Mouse (Mus musculus): ENCODE measurements around the gene Gmip. TPM values are rescaled to one million over a fixed set of nuclear protein-coding genes. Genes with fewer than 3 reads are reported as not detected.

Gmip gene
- polyA plus RNA-seq, 1 experiment from 2014 or later: 10.4 TPM

DNA sequence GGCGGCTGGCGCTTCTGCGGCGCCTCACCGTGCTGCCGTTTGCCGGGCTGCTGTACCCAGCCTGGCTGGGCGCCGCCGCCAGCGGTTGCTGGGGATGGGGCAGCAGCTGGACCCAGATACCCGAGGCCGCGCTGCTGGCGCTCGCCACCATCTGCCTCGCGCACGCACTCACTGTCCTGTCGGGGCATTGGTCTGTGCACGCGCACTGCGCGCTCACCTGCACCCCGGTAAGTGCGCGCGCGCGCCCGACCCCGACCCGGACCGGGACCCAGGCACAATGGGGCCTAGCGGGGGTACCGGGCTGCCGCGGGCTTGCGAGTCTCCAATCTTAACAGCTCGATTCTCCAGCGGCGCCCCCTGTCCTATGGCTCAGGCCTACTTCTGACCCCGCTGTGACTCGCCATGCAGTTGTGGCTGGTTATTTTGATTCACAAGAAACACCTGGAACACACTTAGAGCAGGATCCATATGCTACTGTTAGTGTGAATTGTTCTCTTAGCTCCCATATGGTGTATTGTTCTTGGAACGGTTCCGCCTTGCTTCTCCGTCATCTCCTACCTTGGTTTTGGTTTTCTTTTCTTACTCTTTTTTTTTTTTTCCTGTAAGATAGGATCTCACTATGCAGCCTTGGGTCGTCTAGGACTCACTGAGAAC lies 16.9 kb upstream of the Gmip start:
- Histone ChIP-seq H3K36me3 (peaks cover 25% of the 10 kb centered on the region), H3K4me3 (replicated peaks) (peak overlapping the region; percentile 86), H3K9me3 (no peaks in the 10 kb centered on the region), H3K27ac (peak overlapping the region; percentile 91), H3K4me2 (replicated peaks) (peak overlapping the region; percentile 61), H3K27me3 (replicated peaks) (no peaks in the 10 kb centered on the region), H3K4me1 (replicated peaks) (peaks cover 22% of the 10 kb centered on the region), H3K9ac (peak overlapping the region; percentile 94)
- WGBS: 0% methylated on average over 48 of the region's 48 CpGs
- ATAC-seq: peak; percentile 82

DNA sequence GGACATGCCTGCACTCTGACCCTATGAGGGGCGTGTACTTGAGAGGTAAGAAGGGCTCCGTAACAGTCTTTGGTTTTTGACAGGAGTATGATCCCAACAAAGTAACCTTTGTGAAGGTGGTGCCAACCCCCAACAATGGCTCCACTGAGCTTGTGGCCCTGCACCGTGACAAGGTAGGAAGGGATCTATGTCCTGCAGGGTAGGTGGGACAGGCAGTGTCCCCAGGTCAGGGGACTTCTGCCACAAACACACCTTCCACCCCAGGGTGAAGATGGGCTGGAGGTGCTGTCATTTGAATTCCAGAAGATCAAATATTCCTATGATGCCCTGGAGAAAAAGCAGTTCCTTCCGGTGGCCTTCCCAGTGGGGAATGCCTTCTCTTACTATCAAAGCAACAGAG lies 14.8 kb upstream of the Gmip start:
- no peaks in the 10 kb centered on the region for H3K27me3 ChIP-seq (replicated peaks)
- ATAC-seq: no peak

DNA sequence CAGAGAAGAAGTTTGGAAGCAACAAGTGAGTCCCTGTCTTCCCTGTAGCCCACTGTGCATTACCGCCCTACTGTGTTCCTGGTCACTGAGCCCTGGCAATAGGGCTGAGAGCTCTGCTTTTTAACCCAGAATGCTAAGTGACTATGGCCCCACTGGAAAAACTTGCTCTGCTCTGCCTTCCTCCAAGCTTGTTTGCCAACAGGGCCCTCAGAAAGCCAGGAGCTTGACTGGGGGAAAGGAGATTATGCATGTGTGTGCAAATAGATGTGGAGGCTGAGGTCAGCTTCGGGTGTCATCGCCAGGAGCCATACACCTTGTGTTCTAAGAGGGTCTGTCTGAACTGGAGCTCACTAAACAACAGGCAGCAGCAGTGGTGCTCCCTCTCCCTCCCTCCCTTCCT lies 14.4 kb upstream of the Gmip start:
- Histone ChIP-seq H3K36me3 (peaks cover 48% of the 10 kb centered on the region), H3K27ac (no peak overlapping the region), H3K4me2 (replicated peaks) (no peak overlapping the region), H3K27me3 (replicated peaks) (no peaks in the 10 kb centered on the region), H3K9ac (no peak overlapping the region), H3K9me3 (no peaks in the 10 kb centered on the region), H3K4me1 (replicated peaks) (peaks cover 22% of the 10 kb centered on the region), H3K4me3 (replicated peaks) (no peak overlapping the region)
- ATAC-seq: no peak
- 88% methylated on average over 3 of the region's 3 CpGs for WGBS

More for the DNA sequence above, 14.8 kb upstream of the Gmip start:
- no peak overlapping the region for H3K4me3 ChIP-seq (replicated peaks)
- H3K9me3 ChIP-seq: no peaks in the 10 kb centered on the region
- no peak overlapping the region for H3K4me2 ChIP-seq (replicated peaks)
- H3K36me3 ChIP-seq: peaks cover 46% of the 10 kb centered on the region
- H3K27ac ChIP-seq: no peak overlapping the region
- no peak overlapping the region for H3K9ac ChIP-seq
- WGBS: 85% methylated on average over 4 of the region's 4 CpGs
- H3K4me1 ChIP-seq (replicated peaks): peaks cover 22% of the 10 kb centered on the region

DNA sequence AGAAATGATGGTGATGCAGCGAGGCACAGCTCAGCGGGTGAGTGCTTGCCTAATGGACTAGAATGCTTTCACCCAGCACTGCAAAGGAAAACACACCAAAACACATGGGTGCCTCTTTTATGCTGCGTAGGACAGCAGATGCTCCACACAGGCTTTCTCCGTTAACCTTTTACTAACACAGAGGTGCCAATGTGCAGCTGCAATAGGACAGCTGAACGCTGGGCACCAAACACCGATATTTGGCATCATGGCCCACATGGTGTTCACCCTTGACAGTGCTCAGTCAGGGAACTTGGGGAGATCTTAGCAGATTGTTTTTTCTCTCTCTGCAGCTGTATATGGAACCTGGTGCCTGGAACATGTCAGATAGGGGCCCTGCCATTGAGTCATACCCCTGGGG lies 13.6 kb upstream of the Gmip start:
- H3K9ac ChIP-seq: no peak overlapping the region
- H3K27ac ChIP-seq: no peak overlapping the region
- H3K36me3 ChIP-seq: peaks cover 57% of the 10 kb centered on the region
- H3K4me3 ChIP-seq (replicated peaks): no peak overlapping the region
- 96% methylated on average over 6 of the region's 6 CpGs for WGBS
- no peak overlapping the region for H3K4me2 ChIP-seq (replicated peaks)
- H3K4me1 ChIP-seq (replicated peaks): peaks cover 22% of the 10 kb centered on the region
- no peaks in the 10 kb centered on the region for H3K9me3 ChIP-seq
- no peaks in the 10 kb centered on the region for H3K27me3 ChIP-seq (replicated peaks)
- ATAC-seq: no peak

DNA sequence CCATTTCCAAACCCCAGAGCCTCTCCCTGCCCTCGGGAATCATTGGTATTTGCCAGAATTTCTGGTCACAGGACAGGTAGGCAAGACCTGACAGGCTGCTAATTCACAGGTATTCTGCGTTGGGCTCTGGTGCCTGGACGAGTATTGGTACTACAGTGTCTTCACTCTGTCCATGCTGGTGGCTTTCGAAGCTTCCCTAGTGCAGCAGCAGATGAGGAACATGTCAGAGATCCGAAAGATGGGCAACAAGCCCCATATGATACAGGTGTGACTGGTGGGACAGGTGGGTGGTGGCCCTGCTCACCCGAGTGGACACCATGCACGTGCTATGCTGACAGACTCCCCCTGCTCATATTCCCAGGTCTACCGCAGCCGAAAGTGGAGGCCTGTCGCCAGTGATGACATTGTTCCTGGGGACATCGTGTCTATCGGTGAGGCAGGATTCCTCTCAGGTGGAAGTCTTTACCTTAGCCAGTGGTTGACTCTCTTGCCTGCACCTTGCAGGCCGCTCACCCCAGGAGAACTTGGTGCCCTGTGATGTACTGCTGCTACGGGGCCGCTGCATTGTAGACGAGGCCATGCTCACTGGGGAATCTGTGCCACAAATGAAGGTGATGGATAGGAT lies 11.6 kb upstream of the Gmip start:
- no peak overlapping the region for H3K27ac ChIP-seq
- no peak for ATAC-seq
- H3K4me3 ChIP-seq (replicated peaks): no peak overlapping the region
- H3K36me3 ChIP-seq: peaks cover 73% of the 10 kb centered on the region
- H3K4me1 ChIP-seq (replicated peaks): peaks cover 19% of the 10 kb centered on the region
- H3K9me3 ChIP-seq: no peaks in the 10 kb centered on the region
- no peaks in the 10 kb centered on the region for H3K27me3 ChIP-seq (replicated peaks)
- 93% methylated on average over 16 of the region's 16 CpGs for WGBS
- no peak overlapping the region for H3K9ac ChIP-seq
- no peak overlapping the region for H3K4me2 ChIP-seq (replicated peaks)

DNA sequence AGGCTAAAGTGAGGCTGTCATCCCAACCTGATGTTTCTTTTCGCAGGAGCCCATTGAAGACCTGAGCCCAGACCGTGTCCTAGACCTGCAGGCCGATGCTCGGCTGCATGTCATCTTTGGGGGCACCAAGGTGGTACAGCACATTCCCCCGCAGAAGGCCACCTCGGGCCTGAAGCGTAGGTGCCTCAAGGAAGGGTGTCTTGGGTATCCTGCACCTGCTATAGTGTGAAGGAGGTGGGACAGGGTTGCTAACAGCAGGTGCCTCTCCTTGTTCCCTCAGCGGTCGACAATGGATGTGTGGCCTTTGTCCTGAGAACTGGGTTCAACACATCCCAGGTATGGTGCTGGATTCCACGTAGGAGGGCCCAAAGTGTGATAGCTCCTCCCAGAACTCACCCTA lies 10.8 kb upstream of the Gmip start:
- H3K9me3 ChIP-seq: no peaks in the 10 kb centered on the region
- H3K4me2 ChIP-seq (replicated peaks): no peak overlapping the region
- H3K4me3 ChIP-seq (replicated peaks): no peak overlapping the region
- H3K27me3 ChIP-seq (replicated peaks): no peaks in the 10 kb centered on the region
- no peak overlapping the region for H3K9ac ChIP-seq
- WGBS: 92% methylated on average over 10 of the region's 10 CpGs
- H3K36me3 ChIP-seq: peaks cover 81% of the 10 kb centered on the region
- H3K27ac ChIP-seq: no peak overlapping the region
- peaks cover 10% of the 10 kb centered on the region for H3K4me1 ChIP-seq (replicated peaks)
- ATAC-seq: no peak

DNA sequence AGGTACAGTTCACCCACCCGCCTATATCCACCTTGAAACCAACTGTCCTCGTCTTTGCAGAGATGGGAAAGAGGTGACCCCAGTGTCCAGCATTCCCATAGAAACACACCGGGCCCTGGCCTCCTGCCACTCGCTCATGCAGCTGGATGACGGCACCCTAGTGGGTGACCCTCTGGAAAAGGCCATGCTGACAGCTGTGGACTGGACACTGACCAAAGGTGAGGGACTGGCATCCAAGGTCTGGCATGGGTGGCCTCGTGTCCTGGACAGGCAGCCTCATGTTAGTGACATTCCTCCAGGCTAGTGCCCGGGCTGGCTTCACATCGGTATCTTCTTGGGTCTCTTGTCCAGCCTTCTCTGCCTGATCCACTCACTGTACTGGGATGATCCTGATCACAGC lies 9.2 kb upstream of the Gmip start:
- Histone ChIP-seq H3K27ac (no peak overlapping the region), H3K9ac (no peak overlapping the region), H3K4me1 (replicated peaks) (no peaks in the 10 kb centered on the region), H3K4me3 (replicated peaks) (no peak overlapping the region), H3K27me3 (replicated peaks) (no peaks in the 10 kb centered on the region), H3K36me3 (peaks cover 82% of the 10 kb centered on the region), H3K4me2 (replicated peaks) (no peak overlapping the region), H3K9me3 (no peaks in the 10 kb centered on the region)
- WGBS: 91% methylated on average over 8 of the region's 8 CpGs
- ATAC-seq: no peak

DNA sequence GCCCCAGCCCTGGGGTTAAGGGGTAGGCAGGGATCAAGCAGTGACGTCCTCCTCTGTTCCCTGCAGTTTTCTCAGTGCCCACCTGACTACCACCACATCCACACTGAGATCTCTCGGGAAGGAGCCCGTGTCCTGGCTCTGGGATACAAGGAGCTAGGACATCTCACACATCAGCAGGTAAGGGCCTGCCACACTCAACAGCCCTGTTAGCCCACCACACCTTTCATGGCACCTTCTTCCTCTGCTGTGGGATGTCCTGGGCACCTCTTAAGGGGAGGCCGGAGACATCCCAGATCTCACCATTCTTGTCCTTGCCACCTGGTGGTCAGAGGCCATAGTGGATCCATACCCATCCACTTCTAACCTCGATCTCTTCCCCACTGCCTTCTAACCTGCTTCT lies 8.5 kb upstream of the Gmip start:
- Histone ChIP-seq H3K9ac (no peak overlapping the region), H3K27me3 (replicated peaks) (no peaks in the 10 kb centered on the region), H3K9me3 (no peaks in the 10 kb centered on the region), H3K27ac (no peak overlapping the region), H3K4me1 (replicated peaks) (no peaks in the 10 kb centered on the region), H3K4me2 (replicated peaks) (no peak overlapping the region), H3K4me3 (replicated peaks) (no peak overlapping the region), H3K36me3 (peaks cover 76% of the 10 kb centered on the region)
- no peak for ATAC-seq
- 91% methylated on average over 5 of the region's 5 CpGs for WGBS

DNA sequence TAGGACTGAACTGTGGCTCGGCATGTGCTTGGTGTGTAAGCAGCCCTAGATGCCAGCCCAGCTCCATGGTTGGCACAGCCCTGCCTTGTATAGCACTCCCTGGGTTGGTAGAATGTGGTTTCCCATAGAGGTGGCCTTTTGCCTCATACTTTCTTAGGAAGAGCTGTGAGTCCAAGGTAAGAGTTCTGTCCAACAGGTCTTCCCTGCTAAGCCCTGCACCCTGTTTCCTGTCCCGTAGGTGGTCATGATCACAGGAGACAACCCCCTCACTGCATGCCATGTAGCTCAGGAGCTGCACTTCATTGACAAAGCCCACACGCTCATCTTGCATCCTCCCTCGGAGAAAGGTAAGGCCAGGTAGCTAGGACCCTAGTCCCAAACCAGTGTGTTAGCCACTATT lies 6.7 kb upstream of the Gmip start:
- 95% methylated on average over 4 of the region's 4 CpGs for WGBS
- ATAC-seq: no peak

DNA sequence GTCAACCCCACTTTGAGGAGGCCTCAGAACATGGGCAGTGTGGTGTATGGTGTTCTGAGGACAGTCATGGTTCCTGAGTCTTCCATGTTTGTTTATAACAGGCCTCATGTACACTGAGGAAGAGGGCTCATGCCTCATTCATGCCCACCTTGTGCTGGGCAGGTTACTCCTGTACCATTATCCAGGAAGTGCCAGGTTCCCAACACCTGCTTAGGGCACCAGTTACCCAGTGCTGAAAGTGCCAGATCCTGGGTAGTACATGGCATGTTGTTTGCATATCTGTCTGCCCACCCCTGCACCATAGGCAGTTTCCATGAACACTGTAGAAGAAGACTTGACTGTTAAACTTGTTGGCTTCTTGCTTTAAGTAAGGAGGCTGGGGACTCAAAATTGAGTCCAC lies 6.3 kb upstream of the Gmip start:
- Histone ChIP-seq H3K36me3 (peaks cover 77% of the 10 kb centered on the region), H3K4me1 (replicated peaks) (no peaks in the 10 kb centered on the region), H3K4me3 (replicated peaks) (no peak overlapping the region), H3K9me3 (no peaks in the 10 kb centered on the region), H3K27me3 (replicated peaks) (no peaks in the 10 kb centered on the region), H3K27ac (no peak overlapping the region), H3K4me2 (replicated peaks) (no peak overlapping the region), H3K9ac (no peak overlapping the region)
- ATAC-seq: no peak

More for the DNA sequence above, 6.7 kb upstream of the Gmip start:
- Histone ChIP-seq H3K9me3 (no peaks in the 10 kb centered on the region), H3K4me3 (replicated peaks) (no peak overlapping the region), H3K36me3 (peaks cover 78% of the 10 kb centered on the region), H3K27ac (no peak overlapping the region), H3K4me2 (replicated peaks) (no peak overlapping the region), H3K9ac (no peak overlapping the region), H3K4me1 (replicated peaks) (no peaks in the 10 kb centered on the region), H3K27me3 (replicated peaks) (no peaks in the 10 kb centered on the region)

DNA sequence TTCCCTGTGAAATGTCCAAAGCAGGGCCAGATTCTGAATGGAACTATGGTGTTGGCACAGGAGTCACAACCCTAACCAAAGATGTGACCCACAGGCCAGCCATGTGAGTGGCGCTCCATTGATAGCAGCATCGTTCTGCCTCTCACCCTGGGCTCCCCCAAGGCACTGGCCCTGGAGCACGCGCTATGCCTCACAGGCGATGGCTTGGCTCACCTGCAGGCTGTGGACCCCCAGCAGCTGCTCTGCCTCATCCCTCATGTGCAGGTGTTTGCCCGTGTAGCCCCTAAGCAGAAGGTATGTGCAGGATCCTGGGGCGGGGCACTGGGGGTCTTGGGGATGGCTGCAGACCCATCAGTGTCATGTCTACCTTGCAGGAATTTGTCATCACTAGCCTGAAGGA lies 5.1 kb upstream of the Gmip start:
- H3K36me3 ChIP-seq: peaks cover 73% of the 10 kb centered on the region
- no peaks in the 10 kb centered on the region for H3K27me3 ChIP-seq (replicated peaks)
- H3K27ac ChIP-seq: no peak overlapping the region
- no peak for ATAC-seq
- no peaks in the 10 kb centered on the region for H3K9me3 ChIP-seq
- H3K9ac ChIP-seq: no peak overlapping the region
- H3K4me2 ChIP-seq (replicated peaks): no peak overlapping the region
- H3K4me3 ChIP-seq (replicated peaks): no peak overlapping the region
- H3K4me1 ChIP-seq (replicated peaks): no peaks in the 10 kb centered on the region; the same call in 1 of the 2 replicates
- WGBS: 88% methylated on average over 7 of the region's 7 CpGs

DNA sequence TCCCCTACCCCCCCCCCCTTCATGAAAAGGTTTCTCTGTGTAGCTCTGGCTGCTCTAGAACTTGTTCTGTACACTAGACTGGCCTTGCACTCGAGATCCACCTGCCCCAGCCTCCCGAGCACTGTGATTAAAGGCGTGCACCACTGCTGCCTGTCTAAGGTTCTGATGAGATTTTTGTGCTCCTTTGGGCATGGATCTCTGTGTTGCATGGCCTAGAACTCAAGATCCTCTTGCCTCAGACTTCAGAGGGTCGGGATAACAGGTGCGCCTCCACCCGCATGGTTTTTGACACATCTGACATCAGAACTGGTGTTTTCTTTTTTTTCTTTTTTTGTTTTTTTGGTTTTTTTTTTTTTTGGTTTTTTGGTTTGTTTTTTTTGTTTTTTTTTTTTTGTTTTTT lies 3.9 kb upstream of the Gmip start:
- 84% methylated on average over 6 of the region's 6 CpGs for WGBS
- H3K36me3 ChIP-seq: peaks cover 63% of the 10 kb centered on the region

DNA sequence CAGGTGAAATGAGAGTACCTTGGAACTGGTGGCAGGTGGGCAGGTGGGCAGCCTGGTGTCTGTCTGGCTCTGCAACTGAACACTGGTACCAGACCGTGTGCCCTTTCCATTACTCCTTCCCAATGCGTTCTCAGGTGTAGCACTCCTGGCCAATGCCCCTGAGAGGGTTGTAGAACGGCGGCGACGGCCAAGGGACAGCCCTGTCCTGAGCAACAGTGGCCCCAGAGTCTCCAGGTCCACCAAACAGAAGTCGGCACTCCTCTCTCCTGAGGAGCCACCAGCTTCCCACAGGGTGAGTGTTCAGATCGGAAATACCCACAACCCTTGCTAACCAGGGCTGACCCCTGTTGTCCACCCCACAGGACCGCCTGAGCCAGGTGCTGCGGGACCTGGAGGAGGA lies 3.4 kb upstream of the Gmip start:
- Histone ChIP-seq H3K9me3 (no peaks in the 10 kb centered on the region), H3K27ac (no peak overlapping the region), H3K36me3 (peaks cover 58% of the 10 kb centered on the region), H3K9ac (no peak overlapping the region), H3K4me3 (replicated peaks) (no peak overlapping the region), H3K4me2 (replicated peaks) (no peak overlapping the region), H3K4me1 (replicated peaks) (peaks cover 3% of the 10 kb centered on the region; the same call in 1 of the 2 replicates), H3K27me3 (replicated peaks) (no peaks in the 10 kb centered on the region)
- ATAC-seq: no peak
- WGBS: 90% methylated on average over 10 of the region's 10 CpGs

More for the DNA sequence above, 3.9 kb upstream of the Gmip start:
- H3K9ac ChIP-seq: no peak overlapping the region
- H3K4me1 ChIP-seq (replicated peaks): peaks cover 3% of the 10 kb centered on the region; the same call in 1 of the 2 replicates
- no peaks in the 10 kb centered on the region for H3K27me3 ChIP-seq (replicated peaks)
- ATAC-seq: no peak
- H3K4me3 ChIP-seq (replicated peaks): no peak overlapping the region
- no peak overlapping the region for H3K4me2 ChIP-seq (replicated peaks)
- no peak overlapping the region for H3K27ac ChIP-seq
- no peaks in the 10 kb centered on the region for H3K9me3 ChIP-seq

Measured in intestine, embryonic 15.5 days (tissue).